Mouse (Mus musculus) leukemia stem cell, adult 10-12 weeks (primary cell): ENCODE measurements around the gene Ldhd. TPM values are rescaled to one million over a fixed set of nuclear protein-coding genes. Genes with fewer than 3 reads are reported as not detected.

ENCODE experiments used
- polyA plus RNA-seq: library from polyadenylated mRNA; stranded (reverse); fragments of >175 nt; gene quantifications from 2 replicates; pipeline ENCODE4 v1.2.3, GENCODE M21; 2012; ENCODE audit warnings: low replicate concordance

The Ldhd gene
- 0.17 and 0.60 TPM in 2 replicates for polyA plus RNA-seq

GRCm38 (mm10) chr8:111630105-111630521 lies at the start of gene Ldhd:
Gene Ldhd, minus strand, starts transcription at chr8:111630374.

GRCm38 (mm10) chr8:111643264-111644141 lies 13.3 kb upstream of the Ldhd start, which contains the start of gene Zfp1:
Gene Zfp1, plus strand, starts transcription at chr8:111643401.

Other genes with a start within 250 kb of the Ldhd start
- gene Fa2h, start 236.6 kb downstream of the Ldhd start, polyA plus RNA-seq, result not detected in 2 replicates
- 0.65 and 2.8 TPM in 2 replicates for gene Wdr59, start 108.3 kb downstream of the Ldhd start, polyA plus RNA-seq
- 25.0 and 27.6 TPM in 2 replicates for gene Znrf1, start 94.3 kb downstream of the Ldhd start, polyA plus RNA-seq
- gene Zfp1, start 13.0 kb upstream of the Ldhd start, polyA plus RNA-seq, result 4.1 and 5.7 TPM in 2 replicates
- gene Ctrb1, start 60.6 kb upstream of the Ldhd start, polyA plus RNA-seq, result not detected in 2 replicates
- 2.8 and 4.4 TPM in 2 replicates for gene Bcar1, start 113.4 kb upstream of the Ldhd start, polyA plus RNA-seq
- gene Cfdp1, start 223.9 kb upstream of the Ldhd start, polyA plus RNA-seq, result 2.6 and 7.8 TPM in 2 replicates
- 0.63 and 1.0 TPM in 2 replicates for gene Tmem170, start 246.4 kb upstream of the Ldhd start, polyA plus RNA-seq